Mouse (Mus musculus) forebrain, embryonic 10.5 days (tissue): ENCODE measurements around the gene N4bp1. TPM values are rescaled to one million over a fixed set of nuclear protein-coding genes. Genes with fewer than 3 reads are reported as not detected.

Experiments
- DNase-seq: peaks from one replicate; pipeline ENCODE4 v3.0.0-alpha.2; 2017; ENCODE audit warnings: low spot score; ENCODE audit errors: extremely low spot score
- H3K27ac ChIP-seq: fragments of 300-500 bp; sonication (generic); 2 replicates; pipeline ENCODE4 v1.5.1; 2016; ENCODE audit warnings: mild to moderate bottlenecking
- H3K27me3 ChIP-seq: fragments of 300-500 bp; sonication (generic); 2 replicates; pipeline ENCODE4 v1.6.1; 2016; ENCODE audit warnings: mild to moderate bottlenecking; ENCODE audit not compliant: poor library complexity, severe bottlenecking
- H3K36me3 ChIP-seq: fragments of 300-500 bp; sonication (generic); replicated peaks from 2 replicates; pipeline ENCODE4 v1.6.1; 2016; ENCODE audit warnings: mild to moderate bottlenecking, moderate library complexity
- H3K4me1 ChIP-seq: fragments of 300-500 bp; sonication (generic); 2 replicates; pipeline ENCODE4 v1.6.1; 2016
- H3K4me3 ChIP-seq: fragments of 300-500 bp; sonication (generic); 2 replicates; pipeline ENCODE4 v1.5.1; 2016; ENCODE audit warnings: mild to moderate bottlenecking, moderate library complexity
- H3K9me3 ChIP-seq: fragments of 300-500 bp; sonication (generic); 2 replicates; pipeline ENCODE4 v1.6.1; 2016; ENCODE audit warnings: mild to moderate bottlenecking, moderate library complexity
- WGBS: fragments of 180-500 bp; shearing (Covaris S2); methylation state at CpG from one replicate; pipeline ENCODE4 v1.1.7; 2016; 5-methylcytosine and 5-hydroxymethylcytosine counted together
- polyA plus RNA-seq: library from polyadenylated mRNA; unstranded; fragments of >200 nt; fragmentation: Nextera tagmentation; extraction: Ambion mirVana; gene quantifications from 2 replicates; pipeline ENCODE4 v1.2.1, GENCODE M21; 2016

N4bp1 gene
- polyA plus RNA-seq, result 9.5 and 10.6 TPM in 2 replicates

DNA sequence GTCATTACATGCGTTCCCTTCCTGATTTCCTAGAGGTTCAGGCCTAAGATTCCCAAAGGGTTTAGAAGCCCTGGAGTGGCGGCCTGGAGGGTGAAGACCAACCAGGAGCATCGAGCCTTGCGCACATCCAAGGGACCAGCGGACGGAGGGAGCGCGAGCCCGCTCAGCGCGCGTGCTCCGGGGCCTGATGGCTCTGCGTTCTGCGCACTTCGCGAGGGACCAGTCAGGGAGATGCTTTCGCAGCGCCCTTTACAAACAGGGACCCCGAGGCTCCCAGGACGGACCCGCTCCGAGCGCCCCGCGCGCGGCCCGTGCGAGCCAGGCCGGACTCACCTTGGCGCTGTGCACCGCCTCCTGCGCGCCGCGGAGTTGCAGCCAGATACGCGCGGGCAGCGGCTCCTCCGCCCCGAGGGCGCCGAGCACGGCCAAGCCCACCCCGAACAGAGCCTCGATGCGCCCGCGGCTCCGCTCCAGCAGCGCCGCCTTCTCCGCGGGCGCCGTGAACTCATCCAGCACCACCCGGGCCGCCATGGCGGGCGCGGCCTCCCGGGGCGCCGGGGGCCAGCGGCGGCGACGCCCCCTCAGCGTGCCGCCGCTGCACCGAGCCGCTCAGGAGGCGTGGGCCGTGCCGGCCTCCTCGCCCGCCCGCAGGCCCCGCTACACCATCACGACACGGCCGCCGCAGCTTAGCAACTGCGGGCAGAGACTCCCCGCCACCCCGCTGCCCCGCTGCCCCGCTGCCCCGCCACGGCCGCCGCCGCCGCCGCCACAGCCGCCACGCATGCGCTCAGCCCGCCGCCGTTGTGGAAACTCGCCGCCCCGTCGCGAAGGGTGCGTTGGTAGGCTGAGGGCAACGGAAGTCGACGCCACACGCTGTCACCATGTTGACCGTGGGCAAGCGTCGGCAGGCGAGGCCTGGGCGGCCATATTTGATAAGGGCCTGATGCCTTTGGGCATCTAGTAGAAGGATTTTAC, at the start of gene N4bp1:
Gene N4bp1, minus strand, starts transcription at position 770 of the 975 bp plus-strand sequence.
- peak within 1 kb of the TSS; percentile 94 for H3K4me3 ChIP-seq
- peak within 1 kb of the TSS; percentile 97 for H3K27ac ChIP-seq
- peaks cover 34% of the 10 kb centered on the region for H3K4me1 ChIP-seq
- DNase-seq, result peak; percentile 92
- no peaks in the 10 kb centered on the region for H3K9me3 ChIP-seq
- WGBS, result under 1% methylated on average over 118 of the region's 119 CpGs
- H3K27me3 ChIP-seq, result no peaks in the 10 kb centered on the region
- H3K36me3 ChIP-seq, result peaks cover 21% of the 10 kb centered on the region

DNA sequence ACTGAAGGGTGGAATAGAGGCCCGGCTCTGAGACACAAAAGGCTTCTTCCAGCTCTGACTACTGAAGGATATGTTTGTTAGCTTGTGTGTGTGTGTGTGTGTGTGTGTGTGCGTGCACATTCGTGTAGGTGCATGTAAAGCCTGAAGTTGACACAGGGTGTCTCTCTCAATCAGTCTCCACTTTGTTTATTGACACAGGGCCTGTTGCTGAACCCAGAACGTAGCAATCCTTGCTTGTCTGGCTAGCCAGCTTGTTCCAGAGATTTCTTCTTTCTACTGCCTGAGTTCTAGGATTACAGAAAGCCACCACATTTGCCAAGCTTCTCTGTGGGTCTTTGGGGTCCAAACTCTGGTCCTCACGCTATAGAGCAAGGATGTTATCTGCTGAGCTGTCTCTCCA, 49.8 kb upstream of the N4bp1 start:
- no peak for DNase-seq
- no peaks in the 10 kb centered on the region for H3K36me3 ChIP-seq
- no peaks in the 10 kb centered on the region; the same call in 1 of the 2 replicates for H3K9me3 ChIP-seq
- no peaks in the 10 kb centered on the region for H3K27me3 ChIP-seq
- 54% methylated on average over 5 of the region's 5 CpGs for WGBS
- no peak overlapping the region for H3K4me3 ChIP-seq
- peak overlapping the region; percentile 54; the same call in 1 of the 2 replicates for H3K27ac ChIP-seq
- H3K4me1 ChIP-seq, result peaks cover 17% of the 10 kb centered on the region

- Histone ChIP-seq H3K9me3 (no peaks in the 10 kb centered on the region; the same call in 1 of the 2 replicates), H3K27me3 (no peaks in the 10 kb centered on the region), H3K27ac (no peak overlapping the region), H3K4me3 (no peak overlapping the region), H3K36me3 (no peaks in the 10 kb centered on the region), H3K4me1 (peaks cover 17% of the 10 kb centered on the region)
- no peak for DNase-seq
- WGBS, result 58% methylated on average over 13 of the region's 13 CpGs
Measured at GRCm38 (mm10) chr8:86934393-86934792, 49.3 kb upstream of the N4bp1 start.

DNA sequence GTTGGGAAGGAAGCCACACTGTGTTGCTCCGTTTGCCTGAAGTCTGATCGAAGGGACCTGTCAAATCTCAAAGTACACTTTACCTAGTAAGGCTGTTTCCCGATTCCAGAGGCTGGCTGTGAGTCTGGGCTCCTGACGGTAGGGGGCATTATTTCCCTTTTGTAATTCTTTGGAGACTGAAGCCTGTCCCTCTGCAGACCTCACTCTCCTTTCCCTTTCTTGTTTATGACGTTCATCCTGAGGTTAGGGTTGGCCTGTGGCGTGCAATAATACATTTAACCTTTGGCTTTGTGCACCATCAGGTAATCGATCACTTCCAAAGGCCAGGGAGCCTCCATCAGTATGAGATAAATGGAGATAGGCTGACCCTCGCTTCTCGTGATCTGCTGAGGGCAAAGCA, 48.8 kb upstream of the N4bp1 start:
- peak; percentile 64 for DNase-seq
- 21% methylated on average over 9 of the region's 9 CpGs for WGBS

DNA sequence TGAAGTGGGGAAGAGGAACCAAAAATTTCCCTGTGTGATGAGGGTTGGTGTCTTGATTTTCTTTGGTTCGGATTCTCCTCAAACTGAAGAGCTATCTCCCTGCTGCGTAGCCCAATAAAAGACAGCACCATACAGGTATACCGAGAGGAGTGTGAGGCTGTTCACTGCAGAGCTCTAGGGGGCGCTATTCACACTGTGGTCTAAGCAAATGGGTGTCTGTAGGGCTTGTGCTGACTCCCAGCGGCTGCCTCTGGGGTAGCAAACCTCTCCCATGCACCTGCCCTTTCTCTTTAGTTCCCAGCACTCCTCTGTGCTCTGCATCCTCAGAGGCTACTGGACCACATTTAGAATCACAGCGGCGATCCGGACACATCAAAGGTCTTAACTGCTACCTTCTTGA, 41.2 kb upstream of the N4bp1 start:
- H3K27ac ChIP-seq, result no peak overlapping the region
- H3K36me3 ChIP-seq, result no peaks in the 10 kb centered on the region
- no peak for DNase-seq
- WGBS, result 62% methylated on average over 8 of the region's 8 CpGs
- H3K27me3 ChIP-seq, result no peaks in the 10 kb centered on the region
- H3K4me3 ChIP-seq, result no peak overlapping the region
- H3K9me3 ChIP-seq, result no peaks in the 10 kb centered on the region
- H3K4me1 ChIP-seq, result peaks cover 7% of the 10 kb centered on the region

More for the DNA sequence above, 48.8 kb upstream of the N4bp1 start:
- Histone ChIP-seq H3K4me1 (peaks cover 17% of the 10 kb centered on the region), H3K27ac (no peak overlapping the region), H3K9me3 (no peaks in the 10 kb centered on the region; the same call in 1 of the 2 replicates), H3K27me3 (no peaks in the 10 kb centered on the region), H3K36me3 (no peaks in the 10 kb centered on the region), H3K4me3 (no peak overlapping the region)

GRCm38 (mm10) chr8:86923219-86923835, 38.3 kb upstream of the N4bp1 start:
- Histone ChIP-seq H3K4me3 (no peak overlapping the region), H3K36me3 (no peaks in the 10 kb centered on the region), H3K9me3 (no peaks in the 10 kb centered on the region), H3K4me1 (peaks cover 16% of the 10 kb centered on the region), H3K27me3 (no peaks in the 10 kb centered on the region), H3K27ac (no peak overlapping the region)
- DNase-seq, result no peak
- 84% methylated on average over 5 of the region's 5 CpGs for WGBS

- Histone ChIP-seq H3K27me3 (no peaks in the 10 kb centered on the region), H3K36me3 (no peaks in the 10 kb centered on the region), H3K4me3 (no peak overlapping the region), H3K9me3 (no peaks in the 10 kb centered on the region), H3K4me1 (peaks cover 16% of the 10 kb centered on the region), H3K27ac (no peak overlapping the region)
- DNase-seq, result no peak
- WGBS, result 64% methylated on average over 1 of the region's 1 CpGs
Measured at GRCm38 (mm10) chr8:86922673-86923072, 37.6 kb upstream of the N4bp1 start.

GRCm38 (mm10) chr8:86922141-86922540, 37.1 kb upstream of the N4bp1 start:
- 84% methylated on average over 5 of the region's 5 CpGs for WGBS
- H3K36me3 ChIP-seq, result no peaks in the 10 kb centered on the region
- H3K4me1 ChIP-seq, result peaks cover 16% of the 10 kb centered on the region
- no peak overlapping the region for H3K27ac ChIP-seq
- no peak for DNase-seq
- no peaks in the 10 kb centered on the region for H3K27me3 ChIP-seq
- H3K4me3 ChIP-seq, result no peak overlapping the region
- no peaks in the 10 kb centered on the region for H3K9me3 ChIP-seq

GRCm38 (mm10) chr8:86920996-86921395, 35.9 kb upstream of the N4bp1 start:
- H3K4me1 ChIP-seq, result peaks cover 16% of the 10 kb centered on the region
- no peak overlapping the region for H3K27ac ChIP-seq
- H3K27me3 ChIP-seq, result no peaks in the 10 kb centered on the region
- H3K36me3 ChIP-seq, result no peaks in the 10 kb centered on the region
- WGBS, result 69% methylated on average over 5 of the region's 5 CpGs
- no peak for DNase-seq
- H3K4me3 ChIP-seq, result no peak overlapping the region
- H3K9me3 ChIP-seq, result no peaks in the 10 kb centered on the region

GRCm38 (mm10) chr8:86920455-86920854, 35.4 kb upstream of the N4bp1 start:
- no peaks in the 10 kb centered on the region for H3K27me3 ChIP-seq
- peaks cover 16% of the 10 kb centered on the region for H3K4me1 ChIP-seq
- H3K36me3 ChIP-seq, result no peaks in the 10 kb centered on the region
- H3K4me3 ChIP-seq, result no peak overlapping the region
- H3K9me3 ChIP-seq, result no peaks in the 10 kb centered on the region
- WGBS, result 59% methylated on average over 7 of the region's 7 CpGs
- no peak overlapping the region for H3K27ac ChIP-seq
- no peak for DNase-seq

- 90% methylated on average over 7 of the region's 7 CpGs for WGBS
- no peaks in the 10 kb centered on the region for H3K36me3 ChIP-seq
- H3K27ac ChIP-seq, result no peak overlapping the region
- DNase-seq, result no peak
- H3K4me1 ChIP-seq, result peaks cover 16% of the 10 kb centered on the region
- no peak overlapping the region for H3K4me3 ChIP-seq
- H3K9me3 ChIP-seq, result no peaks in the 10 kb centered on the region
- no peaks in the 10 kb centered on the region for H3K27me3 ChIP-seq
Measured at GRCm38 (mm10) chr8:86920024-86920423, 35.0 kb upstream of the N4bp1 start.

- DNase-seq, result no peak
- H3K27me3 ChIP-seq, result no peaks in the 10 kb centered on the region
- peaks cover 16% of the 10 kb centered on the region for H3K4me1 ChIP-seq
- 90% methylated on average over 4 of the region's 4 CpGs for WGBS
- H3K4me3 ChIP-seq, result no peak overlapping the region
- no peak overlapping the region for H3K27ac ChIP-seq
- no peaks in the 10 kb centered on the region for H3K36me3 ChIP-seq
- H3K9me3 ChIP-seq, result no peaks in the 10 kb centered on the region
Measured at GRCm38 (mm10) chr8:86919262-86919661, 34.2 kb upstream of the N4bp1 start.

DNA sequence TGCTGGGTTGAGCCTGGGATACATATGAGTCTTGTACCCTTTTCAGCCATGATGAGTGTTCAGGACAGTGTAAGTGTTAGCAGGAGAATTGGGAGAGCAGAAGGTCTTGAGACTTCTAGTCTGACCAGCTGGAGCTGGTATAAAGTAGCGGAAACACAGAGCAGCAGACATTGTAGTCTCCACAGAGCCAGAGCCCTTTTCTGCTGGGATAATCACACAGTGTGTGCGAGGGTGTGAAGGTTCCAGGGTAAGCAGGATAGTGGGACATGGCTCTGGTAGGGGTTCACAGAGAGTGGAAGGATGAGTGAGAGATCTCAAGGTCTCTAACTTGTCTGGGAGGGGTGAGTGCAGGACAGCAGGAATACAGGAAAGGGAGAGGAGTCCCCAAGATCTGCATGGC, 33.0 kb upstream of the N4bp1 start:
- Histone ChIP-seq H3K4me3 (no peak overlapping the region), H3K27ac (no peak overlapping the region), H3K36me3 (no peaks in the 10 kb centered on the region), H3K27me3 (no peaks in the 10 kb centered on the region), H3K4me1 (peaks cover 16% of the 10 kb centered on the region), H3K9me3 (no peaks in the 10 kb centered on the region)
- 86% methylated on average over 2 of the region's 2 CpGs for WGBS
- no peak for DNase-seq
